Mouse (Mus musculus) forebrain, embryonic 10.5 days (tissue): ENCODE measurements at regions not wholly inside any gene's neighbourhood (a gene's known extent, or its start where the extent isn't known, plus 50 kb on each side); places are given as distances from the start of the nearest gene placed in this dataset.
"Not testable (repeated sequence)": the region's sequence is repeated elsewhere in the genome, so short reads cannot be mapped to it uniquely, and the experiment has no call there.

Source experiments
- DNase-seq: peaks from one replicate; pipeline ENCODE4 v3.0.0-alpha.2; 2017; ENCODE audit warnings: low spot score; ENCODE audit errors: extremely low spot score
- H3K27ac ChIP-seq: fragments of 300-500 bp; sonication (generic); 2 replicates; pipeline ENCODE4 v1.5.1; 2016; ENCODE audit warnings: mild to moderate bottlenecking
- H3K27me3 ChIP-seq: fragments of 300-500 bp; sonication (generic); 2 replicates; pipeline ENCODE4 v1.6.1; 2016; ENCODE audit warnings: mild to moderate bottlenecking; ENCODE audit not compliant: poor library complexity, severe bottlenecking
- H3K36me3 ChIP-seq: fragments of 300-500 bp; sonication (generic); replicated peaks from 2 replicates; pipeline ENCODE4 v1.6.1; 2016; ENCODE audit warnings: mild to moderate bottlenecking, moderate library complexity
- H3K4me1 ChIP-seq: fragments of 300-500 bp; sonication (generic); 2 replicates; pipeline ENCODE4 v1.6.1; 2016
- H3K4me3 ChIP-seq: fragments of 300-500 bp; sonication (generic); 2 replicates; pipeline ENCODE4 v1.5.1; 2016; ENCODE audit warnings: mild to moderate bottlenecking, moderate library complexity
- H3K9me3 ChIP-seq: fragments of 300-500 bp; sonication (generic); 2 replicates; pipeline ENCODE4 v1.6.1; 2016; ENCODE audit warnings: mild to moderate bottlenecking, moderate library complexity
- WGBS: fragments of 180-500 bp; shearing (Covaris S2); methylation state at CpG from one replicate; pipeline ENCODE4 v1.1.7; 2016; 5-methylcytosine and 5-hydroxymethylcytosine counted together

- no peak overlapping the region for H3K27ac ChIP-seq
- no peaks in the 10 kb centered on the region for H3K36me3 ChIP-seq
- WGBS, result 83% methylated on average over 2 of the region's 2 CpGs
- no peak overlapping the region for H3K4me3 ChIP-seq
- H3K4me1 ChIP-seq, result no peaks in the 10 kb centered on the region
- no peak for DNase-seq
- H3K9me3 ChIP-seq, result no peaks in the 10 kb centered on the region
- H3K27me3 ChIP-seq, result no peaks in the 10 kb centered on the region
Measured at GRCm38 (mm10) chr5:91860489-91860888, 102.4 kb downstream of the Rchy1 start.

GRCm38 (mm10) chr5:91852330-91852729, 110.5 kb downstream of the Rchy1 start:
- H3K36me3 ChIP-seq, result no peaks in the 10 kb centered on the region
- no peak overlapping the region for H3K4me3 ChIP-seq
- no peaks in the 10 kb centered on the region for H3K9me3 ChIP-seq
- WGBS, result 91% methylated on average over 4 of the region's 4 CpGs
- no peaks in the 10 kb centered on the region for H3K4me1 ChIP-seq
- no peak overlapping the region for H3K27ac ChIP-seq
- H3K27me3 ChIP-seq, result no peaks in the 10 kb centered on the region
- no peak for DNase-seq

GRCm38 (mm10) chr5:91850862-91851569, 111.9 kb downstream of the Rchy1 start:
- H3K36me3 ChIP-seq, H3K4me1 ChIP-seq, H3K9me3 ChIP-seq, H3K27me3 ChIP-seq, DNase-seq, H3K27ac ChIP-seq, H3K4me3 ChIP-seq: not testable (repeated sequence)
- 87% methylated on average over 4 of the region's 4 CpGs for WGBS

GRCm38 (mm10) chr5:91850440-91850839, 112.4 kb downstream of the Rchy1 start:
- 92% methylated on average over 5 of the region's 5 CpGs for WGBS
- H3K4me3 ChIP-seq, result no peak overlapping the region
- DNase-seq, result no peak
- H3K4me1 ChIP-seq, result no peaks in the 10 kb centered on the region
- no peaks in the 10 kb centered on the region for H3K27me3 ChIP-seq
- no peaks in the 10 kb centered on the region for H3K9me3 ChIP-seq
- no peak overlapping the region for H3K27ac ChIP-seq
- no peaks in the 10 kb centered on the region for H3K36me3 ChIP-seq

GRCm38 (mm10) chr5:91849533-91849932, 113.3 kb downstream of the Rchy1 start:
- Histone ChIP-seq H3K27me3 (no peaks in the 10 kb centered on the region), H3K27ac (no peak overlapping the region), H3K36me3 (no peaks in the 10 kb centered on the region), H3K9me3 (no peaks in the 10 kb centered on the region), H3K4me3 (no peak overlapping the region), H3K4me1 (no peaks in the 10 kb centered on the region)
- 89% methylated on average over 2 of the region's 2 CpGs for whole genome bisulfite sequencing
- DNase-seq, result no peak

GRCm38 (mm10) chr5:91849114-91849513, 113.8 kb downstream of the Rchy1 start:
- Histone ChIP-seq H3K4me1 (no peaks in the 10 kb centered on the region), H3K4me3 (no peak overlapping the region), H3K9me3 (no peaks in the 10 kb centered on the region), H3K36me3 (no peaks in the 10 kb centered on the region), H3K27me3 (no peaks in the 10 kb centered on the region), H3K27ac (no peak overlapping the region)
- DNase-seq, result no peak
- WGBS, result 70% methylated on average over 4 of the region's 4 CpGs

GRCm38 (mm10) chr5:91848528-91848927, 114.3 kb downstream of the Rchy1 start:
- 80% methylated on average over 3 of the region's 3 CpGs for WGBS
- no peaks in the 10 kb centered on the region for H3K36me3 ChIP-seq
- no peaks in the 10 kb centered on the region for H3K9me3 ChIP-seq
- no peak overlapping the region for H3K27ac ChIP-seq
- no peaks in the 10 kb centered on the region for H3K4me1 ChIP-seq
- no peaks in the 10 kb centered on the region for H3K27me3 ChIP-seq
- DNase-seq, result no peak
- no peak overlapping the region for H3K4me3 ChIP-seq

- Histone ChIP-seq H3K4me3 (no peak overlapping the region), H3K9me3 (no peaks in the 10 kb centered on the region), H3K4me1 (no peaks in the 10 kb centered on the region), H3K27ac (no peak overlapping the region; the same call in 1 of the 2 replicates), H3K27me3 (no peaks in the 10 kb centered on the region), H3K36me3 (no peaks in the 10 kb centered on the region)
- 82% methylated on average over 4 of the region's 4 CpGs for WGBS
- DNase-seq, result no peak
Measured at GRCm38 (mm10) chr5:91843044-91843443, 119.8 kb downstream of the Rchy1 start.

- no peaks in the 10 kb centered on the region for H3K27me3 ChIP-seq
- no peak overlapping the region for H3K4me3 ChIP-seq
- WGBS, result 87% methylated on average over 4 of the region's 4 CpGs
- no peaks in the 10 kb centered on the region for H3K9me3 ChIP-seq
- no peaks in the 10 kb centered on the region for H3K4me1 ChIP-seq
- DNase-seq, result no peak
- H3K27ac ChIP-seq, result no peak overlapping the region
- no peaks in the 10 kb centered on the region for H3K36me3 ChIP-seq
Measured at GRCm38 (mm10) chr5:91841066-91841465, 121.8 kb downstream of the Rchy1 start.

GRCm38 (mm10) chr5:91828481-91828880, 134.4 kb downstream of the Rchy1 start:
- 90% methylated on average over 6 of the region's 6 CpGs for WGBS
- no peak overlapping the region for H3K4me3 ChIP-seq
- DNase-seq, result no peak
- H3K9me3 ChIP-seq, result 0 out of 2 replicates have a peak, but pooled peaks cover 2% of the 10 kb centered on the region
- H3K36me3 ChIP-seq, result no peaks in the 10 kb centered on the region
- H3K4me1 ChIP-seq, result no peaks in the 10 kb centered on the region
- H3K27ac ChIP-seq, result no peak overlapping the region
- no peaks in the 10 kb centered on the region for H3K27me3 ChIP-seq

- no peaks in the 10 kb centered on the region for H3K27me3 ChIP-seq
- WGBS, result 36% methylated on average over 1 of the region's 1 CpGs
- DNase-seq, result no peak
- no peak overlapping the region for H3K4me3 ChIP-seq
- no peaks in the 10 kb centered on the region for H3K4me1 ChIP-seq
- H3K27ac ChIP-seq, result no peak overlapping the region
- H3K9me3 ChIP-seq, result 0 out of 2 replicates have a peak, but pooled peaks cover 2% of the 10 kb centered on the region
- H3K36me3 ChIP-seq, result no peaks in the 10 kb centered on the region
Measured at GRCm38 (mm10) chr5:91826636-91827035, 136.2 kb downstream of the Rchy1 start.

GRCm38 (mm10) chr5:91822844-91823576, 139.9 kb downstream of the Rchy1 start:
- Histone ChIP-seq H3K27ac (no peak overlapping the region), H3K4me1 (peaks cover 15% of the 10 kb centered on the region), H3K36me3 (no peaks in the 10 kb centered on the region), H3K27me3 (no peaks in the 10 kb centered on the region), H3K4me3 (no peak overlapping the region), H3K9me3 (0 out of 2 replicates have a peak, but pooled peaks cover 2% of the 10 kb centered on the region)
- WGBS, result 81% methylated on average over 9 of the region's 9 CpGs
- no peak for DNase-seq

- Histone ChIP-seq H3K9me3 (no peaks in the 10 kb centered on the region), H3K36me3 (no peaks in the 10 kb centered on the region), H3K4me3 (no peak overlapping the region), H3K27me3 (no peaks in the 10 kb centered on the region), H3K4me1 (peaks cover 22% of the 10 kb centered on the region), H3K27ac (peak overlapping the region; percentile 63)
- peak; percentile 36 for DNase-seq
- WGBS, result 26% methylated on average over 12 of the region's 12 CpGs
Measured at GRCm38 (mm10) chr5:91818800-91819199, 144.1 kb downstream of the Rchy1 start.
